Mouse (Mus musculus) forebrain, embryonic 12.5 days (tissue): ENCODE measurements at regions not wholly inside any gene's neighbourhood (a gene's known extent, or its start where the extent isn't known, plus 50 kb on each side); places are given as distances from the start of the nearest gene placed in this dataset.
A peak's percentile ranks its signal among the peaks of the same experiment; 100 is the strongest.

ENCODE experiments used
- ATAC-seq: fragments of 200-750 bp; cut with Nextera tagmentation; 2 replicates; pipeline ENCODE4 v1.8.0; 2017; ENCODE audit warnings: moderate TSS enrichment; ENCODE audit not compliant: low FRiP score
- H3K27ac ChIP-seq: fragments of 300-500 bp; sonication (generic); 2 replicates; pipeline ENCODE4 v1.5.1; 2016; ENCODE audit warnings: mild to moderate bottlenecking
- H3K27me3 ChIP-seq: fragments of 300-500 bp; sonication (generic); 2 replicates; pipeline ENCODE4 v1.6.1; 2016; ENCODE audit warnings: mild to moderate bottlenecking
- H3K36me3 ChIP-seq: fragments of 300-500 bp; sonication (generic); replicated peaks from 2 replicates; pipeline ENCODE4 v1.6.1; 2016; ENCODE audit warnings: mild to moderate bottlenecking
- H3K4me1 ChIP-seq: fragments of 300-500 bp; sonication (generic); 2 replicates; pipeline ENCODE4 v1.6.1; 2016
- H3K4me2 ChIP-seq: fragments of 300-500 bp; sonication (generic); 2 replicates; pipeline ENCODE4 v1.6.1; 2016; ENCODE audit warnings: mild to moderate bottlenecking, moderate library complexity
- H3K4me3 ChIP-seq: fragments of 300-500 bp; sonication (generic); replicated peaks from 2 replicates; pipeline ENCODE4 v1.5.1; 2016; ENCODE audit warnings: mild to moderate bottlenecking
- H3K9ac ChIP-seq: fragments of 300-500 bp; sonication (generic); 2 replicates; pipeline ENCODE4 v1.6.1; 2016; ENCODE audit warnings: mild to moderate bottlenecking
- H3K9me3 ChIP-seq: fragments of 300-500 bp; sonication (generic); 2 replicates; pipeline ENCODE4 v1.6.1; 2016
- WGBS: fragments of 180-500 bp; shearing (Covaris S2); methylation state at CpG from one replicate; pipeline ENCODE4 v1.1.7; 2016; 5-methylcytosine and 5-hydroxymethylcytosine counted together

DNA sequence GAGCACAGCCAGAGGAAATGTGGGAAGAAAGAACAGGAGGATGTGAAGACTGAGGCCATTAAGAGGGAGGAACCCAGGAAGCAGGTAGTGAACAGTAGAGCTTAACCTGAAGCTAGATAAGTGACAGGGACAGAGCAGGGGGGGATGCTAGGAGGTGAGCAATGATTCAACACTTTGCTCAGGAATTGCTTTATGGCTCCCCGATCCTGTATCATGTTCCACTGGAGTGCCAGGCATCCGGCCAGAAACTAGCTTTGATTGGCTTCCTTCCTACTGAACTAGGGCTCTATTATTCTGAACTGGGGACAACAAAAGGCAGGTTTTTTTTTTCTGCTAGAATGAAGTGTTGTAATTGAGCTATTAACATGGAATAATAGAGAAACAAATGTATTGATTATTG, 493.1 kb upstream of the Fat3 start:
- no peaks in the 10 kb centered on the region for H3K4me1 ChIP-seq
- no peak overlapping the region for H3K9ac ChIP-seq
- H3K4me3 ChIP-seq = no peak overlapping the region
- H3K4me2 ChIP-seq = no peak overlapping the region
- no peak for ATAC-seq
- H3K36me3 ChIP-seq = no peaks in the 10 kb centered on the region
- WGBS = 61% methylated on average over 2 of the region's 2 CpGs
- no peaks in the 10 kb centered on the region for H3K9me3 ChIP-seq
- no peak overlapping the region for H3K27ac ChIP-seq
- H3K27me3 ChIP-seq = no peaks in the 10 kb centered on the region

GRCm38 (mm10) chr9:16988114-16988513, 487.0 kb upstream of the Fat3 start:
- Histone ChIP-seq H3K27me3 (no peaks in the 10 kb centered on the region), H3K36me3 (no peaks in the 10 kb centered on the region), H3K9ac (no peak overlapping the region), H3K4me3 (no peak overlapping the region), H3K4me1 (peaks cover 7% of the 10 kb centered on the region), H3K9me3 (no peaks in the 10 kb centered on the region), H3K27ac (no peak overlapping the region), H3K4me2 (no peak overlapping the region)
- WGBS = 60% methylated on average over 3 of the region's 3 CpGs
- peak; percentile 71; the same call in 1 of the 2 replicates for ATAC-seq

GRCm38 (mm10) chr9:16977321-16977720, 476.2 kb upstream of the Fat3 start:
- H3K4me2 ChIP-seq = no peak overlapping the region
- H3K9ac ChIP-seq = no peak overlapping the region
- H3K9me3 ChIP-seq = no peaks in the 10 kb centered on the region
- no peak overlapping the region for H3K4me3 ChIP-seq
- ATAC-seq = no peak
- WGBS = 95% methylated on average over 5 of the region's 5 CpGs
- no peak overlapping the region for H3K27ac ChIP-seq
- no peaks in the 10 kb centered on the region for H3K36me3 ChIP-seq
- no peaks in the 10 kb centered on the region for H3K4me1 ChIP-seq
- H3K27me3 ChIP-seq = no peaks in the 10 kb centered on the region

DNA sequence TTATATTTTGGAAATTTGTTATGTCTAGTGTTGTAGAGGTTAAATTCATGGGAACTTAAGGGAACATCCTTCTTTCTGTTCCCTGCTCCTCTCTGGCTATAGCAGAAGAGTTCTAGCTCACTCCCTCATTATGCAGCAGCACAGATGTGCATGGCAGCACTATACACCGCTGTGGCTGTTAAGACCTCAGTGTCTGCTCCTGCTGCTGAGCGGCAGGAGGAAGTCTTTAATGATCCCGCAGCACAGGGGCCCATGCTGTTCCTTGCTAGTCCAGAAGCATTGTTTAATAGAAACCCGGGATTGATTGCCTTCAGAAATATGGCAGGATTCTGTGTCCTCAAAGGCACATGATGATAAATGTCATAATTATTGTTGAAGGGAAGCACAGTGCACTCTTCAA, 469.3 kb upstream of the Fat3 start:
- ATAC-seq = no peak
- no peaks in the 10 kb centered on the region for H3K9me3 ChIP-seq
- no peak overlapping the region for H3K27ac ChIP-seq
- no peak overlapping the region for H3K4me2 ChIP-seq
- no peak overlapping the region for H3K9ac ChIP-seq
- no peak overlapping the region for H3K4me3 ChIP-seq
- whole genome bisulfite sequencing = 42% methylated on average over 4 of the region's 4 CpGs
- H3K27me3 ChIP-seq = no peaks in the 10 kb centered on the region
- no peaks in the 10 kb centered on the region for H3K4me1 ChIP-seq
- H3K36me3 ChIP-seq = no peaks in the 10 kb centered on the region

- Histone ChIP-seq H3K4me1 (no peaks in the 10 kb centered on the region), H3K27me3 (no peaks in the 10 kb centered on the region), H3K36me3 (no peaks in the 10 kb centered on the region), H3K9me3 (no peaks in the 10 kb centered on the region), H3K9ac (no peak overlapping the region), H3K27ac (no peak overlapping the region), H3K4me2 (no peak overlapping the region), H3K4me3 (no peak overlapping the region)
- ATAC-seq = no peak
- 76% methylated on average over 1 of the region's 1 CpGs for WGBS
These were observed 432.5 kb upstream of the Fat3 start for GRCm38 (mm10) chr9:16933602-16934001.

GRCm38 (mm10) chr9:16931586-16931985, 430.5 kb upstream of the Fat3 start:
- H3K27ac ChIP-seq = no peak overlapping the region
- no peaks in the 10 kb centered on the region for H3K36me3 ChIP-seq
- ATAC-seq = no peak
- no peak overlapping the region for H3K9ac ChIP-seq
- no peaks in the 10 kb centered on the region for H3K4me1 ChIP-seq
- no peaks in the 10 kb centered on the region for H3K9me3 ChIP-seq
- no peaks in the 10 kb centered on the region for H3K27me3 ChIP-seq
- H3K4me3 ChIP-seq = no peak overlapping the region
- H3K4me2 ChIP-seq = no peak overlapping the region
- WGBS = 97% methylated on average over 3 of the region's 3 CpGs

GRCm38 (mm10) chr9:16926315-16926984, 425.4 kb upstream of the Fat3 start:
- Histone ChIP-seq H3K27me3 (no peaks in the 10 kb centered on the region), H3K4me1 (no peaks in the 10 kb centered on the region), H3K9me3 (no peaks in the 10 kb centered on the region), H3K4me3 (no peak overlapping the region), H3K36me3 (no peaks in the 10 kb centered on the region), H3K4me2 (no peak overlapping the region), H3K9ac (no peak overlapping the region), H3K27ac (no peak overlapping the region)
- 87% methylated on average over 4 of the region's 4 CpGs for WGBS
- no peak for ATAC-seq

- Histone ChIP-seq H3K36me3 (no peaks in the 10 kb centered on the region), H3K4me2 (no peak overlapping the region), H3K9me3 (no peaks in the 10 kb centered on the region), H3K27ac (no peak overlapping the region), H3K27me3 (no peaks in the 10 kb centered on the region), H3K4me1 (no peaks in the 10 kb centered on the region), H3K4me3 (no peak overlapping the region), H3K9ac (no peak overlapping the region)
- ATAC-seq = no peak
- WGBS = 91% methylated on average over 2 of the region's 2 CpGs
These were observed 424.2 kb upstream of the Fat3 start for GRCm38 (mm10) chr9:16925279-16925678.

- no peak overlapping the region for H3K4me2 ChIP-seq
- H3K4me3 ChIP-seq = no peak overlapping the region
- H3K4me1 ChIP-seq = no peaks in the 10 kb centered on the region
- no peaks in the 10 kb centered on the region for H3K9me3 ChIP-seq
- H3K27ac ChIP-seq = no peak overlapping the region
- no peaks in the 10 kb centered on the region for H3K27me3 ChIP-seq
- no peak for ATAC-seq
- H3K9ac ChIP-seq = no peak overlapping the region
- H3K36me3 ChIP-seq = no peaks in the 10 kb centered on the region
These were observed 405.1 kb upstream of the Fat3 start for GRCm38 (mm10) chr9:16906155-16906554.

DNA sequence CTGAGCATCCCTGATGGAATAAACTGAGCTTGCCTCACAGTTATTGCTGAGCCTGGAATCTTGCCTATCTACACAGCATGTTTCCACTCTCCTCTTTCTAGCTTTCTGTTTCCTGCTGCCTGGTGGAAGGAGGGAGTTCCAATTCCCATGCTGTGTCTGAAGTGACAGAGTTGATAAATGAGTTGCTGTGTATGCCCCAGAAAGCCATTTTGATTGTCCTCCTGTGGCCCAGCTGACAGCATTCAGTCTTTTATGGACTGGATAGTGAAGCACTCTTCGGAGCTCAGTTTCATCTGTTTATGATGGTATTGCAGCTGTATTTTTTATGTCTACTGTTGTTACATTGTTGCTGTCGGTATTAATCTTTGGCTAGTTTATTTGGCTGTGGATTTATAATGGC, 398.0 kb upstream of the Fat3 start:
- Histone ChIP-seq H3K36me3 (no peaks in the 10 kb centered on the region), H3K4me1 (no peaks in the 10 kb centered on the region), H3K4me2 (no peak overlapping the region), H3K27me3 (no peaks in the 10 kb centered on the region), H3K9me3 (no peaks in the 10 kb centered on the region), H3K9ac (no peak overlapping the region), H3K27ac (no peak overlapping the region), H3K4me3 (no peak overlapping the region)
- 86% methylated on average over 2 of the region's 2 CpGs for WGBS
- no peak for ATAC-seq

DNA sequence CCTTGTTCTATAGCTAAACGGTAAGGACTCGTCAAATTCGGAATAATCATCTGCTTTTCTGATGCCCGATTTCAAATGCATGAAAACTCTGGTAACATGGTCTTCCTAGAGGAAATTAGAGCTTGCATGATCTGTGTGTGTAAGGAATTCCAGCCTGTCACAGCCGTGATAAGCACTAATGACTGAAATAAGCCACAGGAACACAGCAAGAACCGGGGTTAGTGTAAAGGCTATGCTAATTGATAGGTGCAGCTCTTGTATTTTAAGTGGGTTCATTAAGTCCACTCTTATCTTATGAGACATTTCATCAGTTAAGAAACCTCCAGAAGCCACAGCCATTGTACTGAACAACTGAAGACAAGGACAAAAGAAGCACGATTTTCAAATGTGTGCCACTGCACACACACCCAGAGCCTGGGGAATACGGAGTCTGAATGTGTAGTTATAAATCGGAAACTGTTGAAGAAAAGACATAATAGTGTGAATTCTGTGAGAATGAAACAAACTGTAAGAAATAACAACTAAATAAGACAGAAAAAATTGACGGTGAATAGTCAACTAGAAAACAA, 351.5 kb upstream of the Fat3 start:
- Histone ChIP-seq H3K9ac (no peak overlapping the region), H3K9me3 (no peaks in the 10 kb centered on the region), H3K4me1 (0 out of 2 replicates have a peak, but pooled peaks cover 5% of the 10 kb centered on the region), H3K4me3 (no peak overlapping the region), H3K27ac (no peak overlapping the region), H3K36me3 (no peaks in the 10 kb centered on the region), H3K4me2 (no peak overlapping the region), H3K27me3 (no peaks in the 10 kb centered on the region)
- peak; percentile 46; the same call in 1 of the 2 replicates for ATAC-seq
- 52% methylated on average over 10 of the region's 10 CpGs for WGBS

- no peak overlapping the region for H3K27ac ChIP-seq
- no peaks in the 10 kb centered on the region for H3K4me1 ChIP-seq
- H3K9ac ChIP-seq = no peak overlapping the region
- H3K4me2 ChIP-seq = no peak overlapping the region
- no peak for ATAC-seq
- no peaks in the 10 kb centered on the region for H3K36me3 ChIP-seq
- 82% methylated on average over 2 of the region's 2 CpGs for WGBS
- no peaks in the 10 kb centered on the region for H3K9me3 ChIP-seq
- no peaks in the 10 kb centered on the region for H3K27me3 ChIP-seq
- H3K4me3 ChIP-seq = no peak overlapping the region
These were observed 307.4 kb upstream of the Fat3 start for GRCm38 (mm10) chr9:16808494-16808893.

- Histone ChIP-seq H3K4me1 (no peaks in the 10 kb centered on the region), H3K4me2 (no peak overlapping the region), H3K27ac (no peak overlapping the region), H3K9me3 (no peaks in the 10 kb centered on the region), H3K27me3 (no peaks in the 10 kb centered on the region), H3K36me3 (no peaks in the 10 kb centered on the region), H3K4me3 (no peak overlapping the region), H3K9ac (no peak overlapping the region)
- ATAC-seq = no peak
These were observed 271.8 kb upstream of the Fat3 start for GRCm38 (mm10) chr9:16772867-16773266.
